Mouse (Mus musculus) heart, adult 2 months (tissue): ENCODE data around the gene Mybl2. TPM values are rescaled to one million over a fixed set of nuclear protein-coding genes. Genes with fewer than 3 reads are reported as not detected.
"Not testable (repeated sequence)": the region's sequence is repeated elsewhere in the genome, so short reads cannot be mapped to it uniquely, and the experiment has no call there.

Source experiments
- DNase-seq, 2 experiments: peaks; one replicate each; pipeline ENCODE4 v3.0.0; 2021
- H3K27ac ChIP-seq: fragments of 200-600 bp; 2 replicates; pipeline ENCODE4 v1.8.1; 2022
- H3K27me3 ChIP-seq: fragments of 200-500 bp; 2 replicates; pipeline ENCODE4 v1.6.1; 2012; ENCODE audit warnings: mild to moderate bottlenecking, low read length, inconsistent platforms, mixed read lengths; ENCODE audit not compliant: control insufficient read depth, insufficient read depth
- H3K36me3 ChIP-seq: fragments of 200-500 bp; 2 replicates; pipeline ENCODE4 v1.6.1; 2012; ENCODE audit warnings: low read length, inconsistent platforms; ENCODE audit not compliant: control insufficient read depth, insufficient read depth
- H3K4me1 ChIP-seq: fragments of 200-500 bp; 2 replicates; pipeline ENCODE4 v1.6.1; 2011; ENCODE audit warnings: low read length; ENCODE audit not compliant: control insufficient read depth, insufficient read depth
- H3K4me3 ChIP-seq: fragments of 200-600 bp; 2 replicates; pipeline ENCODE4 v1.8.1; 2022
- H3K79me2 ChIP-seq: fragments of 200-500 bp; replicated peaks from 2 replicates; pipeline ENCODE4 v1.6.1; 2012; ENCODE audit warnings: mild to moderate bottlenecking, inconsistent platforms, low read length, moderate library complexity, mixed read lengths; ENCODE audit not compliant: control insufficient read depth, insufficient read depth
- H3K9ac ChIP-seq: fragments of 200-500 bp; 2 replicates; pipeline ENCODE4 v1.6.1; 2012; ENCODE audit warnings: low read depth, mild to moderate bottlenecking, control low read depth, inconsistent platforms, low read length, mixed read lengths
- CTCF ChIP-seq: fragments of 200-600 bp; IDR thresholded peaks from 2 replicates; pipeline ENCODE4 v1.8.1; 2022; ENCODE audit warnings: antibody characterized with exemption, mild to moderate bottlenecking, moderate library complexity
- EP300 ChIP-seq: fragments of 200-500 bp; IDR thresholded peaks from 2 replicates; pipeline ENCODE4 v1.6.1; 2011; ENCODE audit warnings: low read depth, low read length, control low read depth; ENCODE audit not compliant: insufficient read depth
- POLR2A ChIP-seq: fragments of 200-500 bp; IDR thresholded peaks from 2 replicates; pipeline ENCODE4 v1.6.1; 2011; ENCODE audit warnings: mild to moderate bottlenecking, low read depth, low read length, control low read depth; ENCODE audit not compliant: insufficient read depth
- WGBS: fragments of 180-500 bp; shearing (Covaris S2); methylation state at CpG from one replicate; pipeline ENCODE4 v1.1.7; 2018; 5-methylcytosine and 5-hydroxymethylcytosine counted together
- intact Hi-C: fragments of 180-260 bp; cut with DNase I; formaldehyde crosslinking; loops from one replicate; pipeline ENCODE4 v1.15.1; 2025
- polyA plus RNA-seq: library from polyadenylated mRNA; depleted of rRNA; stranded (reverse); fragments of >200 nt; gene quantifications from 2 replicates; pipeline ENCODE4 v1.2.3, GENCODE M21; 2012
- total RNA-seq, 2 experiments: library from RNA; stranded (reverse); gene quantifications; 2 replicates each; pipeline ENCODE4 v1.2.3; 2021

The Mybl2 gene
- total and polyA plus RNA-seq, 3 experiments, result 0.16 to 0.41 (median 0.18) TPM

DNA sequence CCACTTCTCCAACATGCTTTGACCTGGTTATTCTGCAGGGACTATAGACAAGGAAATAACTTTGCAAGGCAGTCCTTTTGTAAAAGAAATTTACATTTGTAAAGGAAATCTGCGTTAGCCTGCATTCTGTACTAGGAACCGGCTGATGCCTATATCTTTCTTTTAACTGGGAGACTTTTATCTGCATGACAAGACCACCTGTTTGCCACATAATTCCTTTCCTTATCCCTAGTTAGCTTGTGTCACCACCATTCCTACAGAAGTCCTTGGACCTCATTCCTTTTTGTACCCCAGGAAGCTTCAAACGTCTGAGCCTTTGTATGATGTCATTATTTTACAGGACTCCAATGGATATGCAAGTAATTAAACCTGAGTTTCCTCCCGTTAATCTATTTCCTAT, 1.7 kb upstream of the Mybl2 start:
- intact Hi-C loops, result no loop called here
- Histone ChIP-seq H3K9ac (no peak overlapping the region), H3K4me3 (no peak overlapping the region), H3K27ac (no peak overlapping the region), H3K4me1 (no peaks in the 10 kb centered on the region), H3K36me3 (no peaks in the 10 kb centered on the region), H3K79me2 (no peaks in the 10 kb centered on the region), H3K27me3 (no peaks in the 10 kb centered on the region)
- DNase-seq, result no peak
- 77% methylated on average over 4 of the region's 4 CpGs for WGBS
- TF ChIP-seq POLR2A (no peak), EP300 (no peak), CTCF (no peak)

DNA sequence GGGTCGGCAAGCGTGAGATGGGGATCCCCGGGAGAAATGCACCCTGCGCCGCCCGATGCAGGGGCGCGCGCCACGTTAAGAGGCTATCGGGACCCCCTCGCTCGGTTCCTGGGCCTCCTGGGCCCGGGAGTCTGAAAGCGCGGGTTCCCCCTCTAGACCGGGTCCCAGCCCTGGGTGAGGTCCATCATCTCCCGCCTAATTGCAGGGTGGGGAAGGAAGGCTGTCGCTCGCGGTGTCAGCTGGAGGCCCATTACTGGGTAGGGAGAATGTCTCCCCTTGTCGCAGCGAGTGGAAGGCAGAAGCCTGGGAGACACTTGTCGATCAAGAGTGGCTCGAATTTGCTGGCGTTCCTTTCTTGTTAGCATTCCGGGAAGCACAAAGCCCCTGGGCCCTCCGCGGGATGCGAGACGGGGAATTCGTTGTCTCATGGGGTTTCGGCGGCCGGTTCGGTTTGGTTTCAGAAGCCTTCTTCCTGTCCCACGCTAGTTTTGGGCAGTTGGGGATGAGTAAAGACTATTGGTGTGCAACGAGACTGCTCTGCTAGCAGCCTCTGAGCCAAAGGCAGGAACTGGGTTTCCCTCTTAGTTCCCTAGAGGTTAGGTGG, 506 bp downstream of the Mybl2 start:
- Histone ChIP-seq H3K36me3 (no peaks in the 10 kb centered on the region), H3K4me1 (no peaks in the 10 kb centered on the region), H3K27me3 (no peaks in the 10 kb centered on the region), H3K79me2 (no peaks in the 10 kb centered on the region), H3K4me3 (peak overlapping the region; percentile 56), H3K9ac (no peak overlapping the region), H3K27ac (no peak overlapping the region)
- WGBS, result 2% methylated on average over 32 of the region's 38 CpGs
- intact Hi-C loops, result no loop called here
- DNase-seq, result peak in 1 of 2 experiments; percentile 19
- TF ChIP-seq CTCF, result no peak
- no peak for TF ChIP-seq POLR2A
- no peak for TF ChIP-seq EP300

DNA sequence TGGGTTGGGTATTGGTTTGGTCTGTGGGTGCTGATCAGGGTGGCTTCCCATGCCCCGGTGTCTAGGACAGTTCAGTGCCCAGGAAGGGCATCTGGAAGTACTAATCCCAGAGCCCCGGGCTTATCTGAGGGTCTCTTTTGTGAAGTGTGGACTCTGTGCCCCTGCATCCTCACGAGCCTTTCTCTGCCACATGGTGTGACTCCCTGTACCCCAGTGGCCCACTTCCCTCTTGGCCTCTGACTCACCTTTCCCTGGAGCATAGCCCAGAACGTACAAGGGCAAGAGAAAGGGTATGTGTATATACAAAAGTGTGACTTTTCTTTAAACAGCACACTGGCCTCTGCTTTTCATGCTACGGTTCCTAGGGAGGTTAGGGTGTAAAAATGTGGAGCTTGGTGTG, 1.2 kb downstream of the Mybl2 start:
- H3K36me3 ChIP-seq, result no peaks in the 10 kb centered on the region
- no peak overlapping the region for H3K9ac ChIP-seq
- no peak overlapping the region for H3K27ac ChIP-seq
- TF ChIP-seq EP300, result no peak
- TF ChIP-seq CTCF, result no peak
- TF ChIP-seq POLR2A, result no peak
- no peak for DNase-seq
- intact Hi-C loops, result no loop called here
- 21% methylated on average over 5 of the region's 5 CpGs for WGBS
- no peaks in the 10 kb centered on the region for H3K4me1 ChIP-seq
- no peak overlapping the region for H3K4me3 ChIP-seq
- H3K79me2 ChIP-seq, result no peaks in the 10 kb centered on the region
- no peaks in the 10 kb centered on the region for H3K27me3 ChIP-seq

DNA sequence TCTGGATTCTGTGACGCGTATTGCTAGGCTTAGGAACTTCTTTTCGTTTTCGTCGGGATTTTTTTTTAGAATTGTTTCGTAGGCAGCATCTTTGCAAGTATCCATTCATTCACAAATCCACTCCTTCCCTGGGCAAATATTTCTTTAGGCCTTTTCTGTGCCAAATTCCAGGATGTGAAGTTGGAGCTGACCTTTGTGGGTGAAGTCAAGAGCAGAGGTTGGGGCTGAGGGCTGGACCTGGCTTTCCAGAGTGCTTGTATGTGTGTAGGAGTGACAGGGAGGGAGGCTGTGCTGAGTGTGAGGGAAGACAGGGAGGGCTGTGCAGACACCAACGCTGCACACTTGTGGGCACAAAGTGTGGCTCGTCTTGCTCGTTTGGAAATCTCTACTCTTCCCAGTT, 2.1 kb downstream of the Mybl2 start:
- H3K79me2 ChIP-seq, result no peaks in the 10 kb centered on the region
- no peaks in the 10 kb centered on the region for H3K27me3 ChIP-seq
- H3K4me1 ChIP-seq, result no peaks in the 10 kb centered on the region
- no peak overlapping the region for H3K4me3 ChIP-seq
- TF ChIP-seq CTCF (no peak), POLR2A (no peak), EP300 (no peak)
- H3K27ac ChIP-seq, result no peak overlapping the region
- no peaks in the 10 kb centered on the region for H3K36me3 ChIP-seq
- H3K9ac ChIP-seq, result no peak overlapping the region
- 80% methylated on average over 9 of the region's 9 CpGs for WGBS
- intact Hi-C loops, result no loop called here
- no peak for DNase-seq

DNA sequence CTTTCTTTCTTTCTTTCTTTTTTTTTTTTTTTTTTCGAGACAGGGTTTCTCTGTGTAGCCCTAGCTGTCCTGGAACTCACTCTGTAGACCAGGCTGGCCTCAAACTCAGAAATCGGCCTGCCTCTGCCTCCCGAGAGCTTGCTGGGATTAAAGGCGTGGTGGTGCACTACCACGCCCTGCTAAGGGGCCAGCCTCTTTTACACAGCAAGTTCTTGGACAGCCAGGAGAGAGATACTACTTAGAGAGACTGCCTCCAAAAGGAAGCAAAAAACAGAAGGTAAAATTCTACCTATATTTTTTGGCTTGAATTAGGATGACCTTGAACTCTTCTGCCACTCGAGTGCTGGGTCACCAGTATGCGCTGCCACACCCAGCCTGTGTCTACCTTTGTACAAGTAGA, 4.5 kb downstream of the Mybl2 start:
- H3K9ac ChIP-seq, H3K4me1 ChIP-seq: not testable (repeated sequence)
- 91% methylated on average over 7 of the region's 7 CpGs for WGBS

DNA sequence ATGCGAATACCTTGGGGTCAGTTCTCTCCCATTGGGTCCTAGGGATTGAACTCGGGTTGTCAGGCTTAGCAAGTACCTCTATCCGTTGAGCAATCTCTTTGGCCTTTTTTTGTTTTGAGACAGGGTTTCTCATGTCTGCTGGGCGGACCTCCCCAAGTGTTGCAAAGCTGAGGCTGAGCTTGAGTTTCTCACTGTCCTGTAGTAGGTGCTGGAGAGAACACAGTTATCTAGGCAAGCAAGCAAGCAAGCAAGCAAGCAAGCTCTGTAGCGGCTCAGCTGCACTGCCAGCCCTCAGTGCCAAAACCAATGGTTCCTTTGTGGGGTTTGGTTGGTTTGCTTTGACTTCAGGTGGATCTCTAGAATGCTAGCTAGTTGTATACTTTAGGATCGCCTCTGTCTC, 6.1 kb downstream of the Mybl2 start:
- H3K27ac ChIP-seq, result no peak overlapping the region
- H3K4me1 ChIP-seq, result no peaks in the 10 kb centered on the region
- no peak overlapping the region for H3K4me3 ChIP-seq
- no peak for DNase-seq
- no peaks in the 10 kb centered on the region for H3K27me3 ChIP-seq
- H3K36me3 ChIP-seq, result no peaks in the 10 kb centered on the region
- no peaks in the 10 kb centered on the region for H3K79me2 ChIP-seq
- TF ChIP-seq CTCF, result no peak
- 82% methylated on average over 6 of the region's 6 CpGs for WGBS
- intact Hi-C loops, result no loop called here
- no peak overlapping the region for H3K9ac ChIP-seq

More for the DNA sequence above, 4.5 kb downstream of the Mybl2 start:
- H3K36me3 ChIP-seq, intact Hi-C loops, DNase-seq, H3K27me3 ChIP-seq, H3K27ac ChIP-seq, H3K79me2 ChIP-seq, H3K4me3 ChIP-seq: not testable (repeated sequence)
